In genomic region chr5:137345821-137346220, GRCm38 (mm10) we compare ENCODE assay signal across 9 mouse cellular contexts. TPM values are rescaled to one million over a fixed set of nuclear protein-coding genes. Genes with fewer than 3 reads are reported as not detected.
DNase-seq lines count a peak whose midpoint lies in the region; ATAC-seq and TF ChIP-seq lines count a peak whose summit lies in the region.
"Had no signal": no experiment of that assay in that cellular context is flagged by ENCODE, and none has a peak within 500 bp of the region (broad histone marks: within the 10 kb centered on the region; RNA-seq: fewer than 3 reads in every experiment).

No protein-coding gene starts in this region.

- H3K9ac ChIP-seq in CH12.LX (ENCODE audit: insufficient read depth, low read depth): no peak overlapping the region
- H3K9ac ChIP-seq in lung, embryonic 15.5 days: no peak overlapping the region
- H3K9ac ChIP-seq: embryonic facial prominence, embryonic 12.5 days; hindbrain, embryonic 14.5 days had no signal

- no peak overlapping the region for H3K4me3 ChIP-seq in CH12.LX (replicated peaks in 1 of 3; ENCODE audit: low read depth in 2 of 3, low read length in 2 of 3, poor library complexity in 1 of 3)
- no peak overlapping the region for H3K4me3 ChIP-seq in embryonic facial prominence, embryonic 10.5 days
- H3K4me3 ChIP-seq in lung, embryonic 15.5 days: no peak overlapping the region
- H3K4me3 ChIP-seq: embryonic facial prominence, embryonic 12.5 days had no signal

- WGBS in embryonic facial prominence, embryonic 10.5 days: 26% methylated on average over 9 of the region's 9 CpGs
- 7% methylated on average over 9 of the region's 9 CpGs for WGBS in lung, embryonic 15.5 days

- H3K9me3 ChIP-seq in CH12.LX (replicated peaks; ENCODE audit: low read length): peaks cover 6% of the 10 kb centered on the region
- H3K9me3 ChIP-seq in embryonic facial prominence, embryonic 10.5 days: no peaks in the 10 kb centered on the region
- H3K9me3 ChIP-seq in lung, embryonic 15.5 days: no peaks in the 10 kb centered on the region
- H3K9me3 ChIP-seq: embryonic facial prominence, embryonic 12.5 days had no signal

- no peaks in the 10 kb centered on the region for H3K36me3 ChIP-seq in CH12.LX (replicated peaks in 1 of 2; ENCODE audit: control insufficient read depth in 1 of 2, insufficient read depth in 1 of 2, low read length in 1 of 2)
- no peaks in the 10 kb centered on the region for H3K36me3 ChIP-seq in embryonic facial prominence, embryonic 10.5 days (replicated peaks)
- no peaks in the 10 kb centered on the region for H3K36me3 ChIP-seq in lung, embryonic 15.5 days
- H3K36me3 ChIP-seq: embryonic facial prominence, embryonic 12.5 days had no signal

- TF ChIP-seq RAD21 in CH12.LX (IDR thresholded peaks at IDR 0.05; ENCODE audit: low read depth, low read length): no peak

- TF ChIP-seq POLR2A in CH12.LX (IDR thresholded peaks at IDR 0.05; ENCODE audit: low read depth, low read length): no peak

- H3K4me2 ChIP-seq in CH12.LX (ENCODE audit: insufficient read depth, low read depth, poor library complexity, severe bottlenecking): peak overlapping the region; percentile 24; the same call in 1 of the 2 replicates
- peak overlapping the region; percentile 32 for H3K4me2 ChIP-seq in lung, embryonic 15.5 days
- H3K4me2 ChIP-seq: embryonic facial prominence, embryonic 12.5 days; hindbrain, embryonic 14.5 days had no signal

- no peak for TF ChIP-seq EP300 in CH12.LX (IDR thresholded peaks at IDR 0.05; ENCODE audit: low read length)

- H3K4me1 ChIP-seq in CH12.LX (ENCODE audit: control insufficient read depth in 1 of 2, insufficient read depth in 2 of 2): peaks cover 4 to 37% of the 10 kb centered on the region in 2 experiments; a peak in 2 of 4 replicates
- peaks cover 40% of the 10 kb centered on the region for H3K4me1 ChIP-seq in embryonic facial prominence, embryonic 10.5 days
- H3K4me1 ChIP-seq in lung, embryonic 15.5 days: peaks cover 63% of the 10 kb centered on the region

- peak; percentile 7 for DNase-seq in CH12.LX (ENCODE audit: extremely low read depth)
- DNase-seq in embryonic facial prominence, embryonic 10.5 days (ENCODE audit: low spot score): no peak
- DNase-seq in kidney, postnatal 14 days: peak; percentile 84
- no peak for DNase-seq in layer of hippocampus, postnatal 25 days (ENCODE audit: extremely low spot score in 1 of 2, low spot score in 1 of 2)
- DNase-seq in ovary, postnatal 10 days (ENCODE audit: low spot score): no peak
- DNase-seq in thymus, postnatal 25 days: no peak

- peaks cover 26% of the 10 kb centered on the region for H3K27me3 ChIP-seq in CH12.LX (replicated peaks)
- H3K27me3 ChIP-seq in embryonic facial prominence, embryonic 10.5 days (replicated peaks; ENCODE audit: low read depth, poor library complexity, severe bottlenecking): no peaks in the 10 kb centered on the region
- H3K27me3 ChIP-seq in lung, embryonic 15.5 days: no peaks in the 10 kb centered on the region
- H3K27me3 ChIP-seq: embryonic facial prominence, embryonic 12.5 days had no signal

- TF ChIP-seq CTCF in CH12.LX (conservative IDR thresholded peaks at IDR 0.05 in 1 of 2, IDR thresholded peaks at IDR 0.05 in 1 of 2; ENCODE audit: low read depth in 2 of 2, low read length in 2 of 2): no peak

- no peak overlapping the region for H3K27ac ChIP-seq in CH12.LX (ENCODE audit: insufficient read depth, low read depth)
- H3K27ac ChIP-seq in embryonic facial prominence, embryonic 10.5 days (replicated peaks): peak overlapping the region; percentile 19; the same call in 1 of the 2 replicates
- H3K27ac ChIP-seq in lung, embryonic 15.5 days: peak overlapping the region; percentile 99
- H3K27ac ChIP-seq: embryonic facial prominence, embryonic 12.5 days; hindbrain, embryonic 14.5 days had no signal

- dilution Hi-C loops in CH12.LX (cut with MboI; ENCODE audit: extremely low pct_ligation_motif_present, extremely low pct_unique_long_range_greater_than_20kb, low sequenced_read_pairs): no loop called here

- no peak for ATAC-seq in lung, embryonic 15.5 days (ENCODE audit: borderline replicate concordance, extremely low read depth, low FRiP score, low TSS enrichment)

- H3K79me2 ChIP-seq in CH12.LX (replicated peaks; ENCODE audit: control insufficient read depth, extremely low read depth, insufficient read depth, poor library complexity, severe bottlenecking): no peaks in the 10 kb centered on the region

- in situ Hi-C loops in CH12.LX (cut with MboI; ENCODE audit: low pct_ligation_motif_present, low pct_unique_long_range_greater_than_20kb, low sequenced_read_pairs): no loop called here

TF ChIP-seq in CH12.LX, 34 proteins besides CTCF, POLR2A, EP300 and RAD21:
- TF ChIP-seq MAZ (IDR thresholded peaks at IDR 0.05; ENCODE audit: low read depth, low read length) (no peak), TBP (conservative IDR thresholded peaks at IDR 0.05; ENCODE audit: low read depth, low read length) (no peak), JUN (IDR thresholded peaks at IDR 0.05; ENCODE audit: insufficient read depth, low read depth, low read length) (no peak), NELFE (IDR thresholded peaks at IDR 0.05; ENCODE audit: low read depth, low read length) (no peak), MAX (IDR thresholded peaks at IDR 0.05; ENCODE audit: low read length) (no peak), UBTF (IDR thresholded peaks at IDR 0.05; ENCODE audit: low read depth, low read length) (no peak), ZNF384 (IDR thresholded peaks at IDR 0.05; ENCODE audit: low read depth, low read length) (no peak), JUND (conservative IDR thresholded peaks at IDR 0.05; ENCODE audit: low read depth, low read length) (no peak), BHLHE40 (IDR thresholded peaks at IDR 0.05; ENCODE audit: low read depth, low read length) (no peak), USF1 (IDR thresholded peaks at IDR 0.05; ENCODE audit: low read depth, low read length) (no peak), SIN3A (IDR thresholded peaks at IDR 0.05; ENCODE audit: low read length) (no peak), MEF2A (IDR thresholded peaks at IDR 0.05; ENCODE audit: borderline replicate concordance, low read depth, low read length) (no peak), ELF1 (IDR thresholded peaks at IDR 0.05; ENCODE audit: low read depth, low read length) (no peak), POLR2AphosphoS2 (IDR thresholded peaks at IDR 0.05; ENCODE audit: low read depth, low read length) (no peak), PAX5 (IDR thresholded peaks at IDR 0.05; ENCODE audit: low read length) (no peak), CHD1 (IDR thresholded peaks at IDR 0.05; ENCODE audit: low read depth, low read length) (no peak), CHD2 (IDR thresholded peaks at IDR 0.05; ENCODE audit: low read length) (no peak), ZC3H11A (IDR thresholded peaks at IDR 0.05; ENCODE audit: low read depth, low read length) (no peak), MXI1 (IDR thresholded peaks at IDR 0.05; ENCODE audit: low read depth, low read length) (no peak)

RNA-seq across cellular contexts. Expression of gene Ephb4, which starts 4.1 kb away (rescaled TPM):
- total RNA-seq in CH12.LX (2012; rRNA removed): 1.6 and 2.2 TPM in 2 replicates
- total RNA-seq in CH12.LX (2014; rRNA removed): 0.41 and 0.56 TPM in 2 replicates
- polyA plus RNA-seq in CH12.LX (2012; ENCODE audit: insufficient read length, low read depth): 1.4 and 1.5 TPM in 2 replicates
- polyA plus RNA-seq in embryonic facial prominence, embryonic 10.5 days (2016; fragmentation: Nextera tagmentation; extraction: Ambion mirVana): 53.6 and 56.8 TPM in 2 replicates
- polyA plus RNA-seq in lung, embryonic 15.5 days (2015; fragmentation: Nextera tagmentation; extraction: Ambion mirVana): 57.5 and 58.9 TPM in 2 replicates
- 1 to 10 TPM; 5.1 to 6.3 TPM for total RNA-seq in layer of hippocampus, postnatal 25 days (2021)

RNA-seq across cellular contexts. Expression of gene Slc12a9, which starts 12.4 kb away (rescaled TPM):
- total RNA-seq in CH12.LX (2012; rRNA removed) (11.1 and 11.5 TPM in 2 replicates), CH12.LX (2014; rRNA removed) (2.8 and 3.0 TPM in 2 replicates)
- 7.9 and 8.2 TPM in 2 replicates for polyA plus RNA-seq in CH12.LX (2012; ENCODE audit: insufficient read length, low read depth)
- 12.6 and 13.4 TPM in 2 replicates for polyA plus RNA-seq in embryonic facial prominence, embryonic 10.5 days (2016; fragmentation: Nextera tagmentation; extraction: Ambion mirVana)
- polyA plus RNA-seq in lung, embryonic 15.5 days (2015; fragmentation: Nextera tagmentation; extraction: Ambion mirVana): 12.0 and 13.0 TPM in 2 replicates
- 10 to 100 TPM; 24.9 to 32.8 TPM for total RNA-seq in layer of hippocampus, postnatal 25 days (2021)

RNA-seq across cellular contexts. Expression of gene Trip6, which starts 31.6 kb away (rescaled TPM):
- 1.4 and 1.8 TPM in 2 replicates for total RNA-seq in CH12.LX (2012; rRNA removed)
- 0.81 and 0.86 TPM in 2 replicates for total RNA-seq in CH12.LX (2014; rRNA removed)
- 3.9 and 5.1 TPM in 2 replicates for polyA plus RNA-seq in CH12.LX (2012; ENCODE audit: insufficient read length, low read depth)
- 73.1 and 76.2 TPM in 2 replicates for polyA plus RNA-seq in embryonic facial prominence, embryonic 10.5 days (2016; fragmentation: Nextera tagmentation; extraction: Ambion mirVana)
- polyA plus RNA-seq in lung, embryonic 15.5 days (2015; fragmentation: Nextera tagmentation; extraction: Ambion mirVana): 95.9 and 96.3 TPM in 2 replicates
- total RNA-seq in layer of hippocampus, postnatal 25 days (2021): 1 to 10 TPM; 4.6 to 6.4 TPM

RNA-seq across cellular contexts. Expression of gene Srrt, which starts 38.3 kb away (rescaled TPM):
- 165 and 267 TPM in 2 replicates for total RNA-seq in CH12.LX (2012; rRNA removed)
- total RNA-seq in CH12.LX (2014; rRNA removed): 148 and 183 TPM in 2 replicates
- 493 and 576 TPM in 2 replicates for polyA plus RNA-seq in CH12.LX (2012; ENCODE audit: insufficient read length, low read depth)
- 191 and 214 TPM in 2 replicates for polyA plus RNA-seq in embryonic facial prominence, embryonic 10.5 days (2016; fragmentation: Nextera tagmentation; extraction: Ambion mirVana)
- 145 and 155 TPM in 2 replicates for polyA plus RNA-seq in lung, embryonic 15.5 days (2015; fragmentation: Nextera tagmentation; extraction: Ambion mirVana)
- total RNA-seq in layer of hippocampus, postnatal 25 days (2021): 100 to 1,000 TPM; 164 to 213 TPM

RNA-seq across cellular contexts. Expression of gene Ufsp1, which starts 51.4 kb away (rescaled TPM):
- total RNA-seq in CH12.LX (2012; rRNA removed) (2.9 and 4.1 TPM in 2 replicates), CH12.LX (2014; rRNA removed) (0.91 and 1.6 TPM in 2 replicates)
- polyA plus RNA-seq in CH12.LX (2012; ENCODE audit: insufficient read length, low read depth): 4.4 and 5.2 TPM in 2 replicates
- polyA plus RNA-seq in embryonic facial prominence, embryonic 10.5 days (2016; fragmentation: Nextera tagmentation; extraction: Ambion mirVana): 7.8 and 8.3 TPM in 2 replicates
- polyA plus RNA-seq in lung, embryonic 15.5 days (2015; fragmentation: Nextera tagmentation; extraction: Ambion mirVana): 5.3 and 5.8 TPM in 2 replicates
- 10 to 100 TPM; 14.3 to 16.0 TPM for total RNA-seq in layer of hippocampus, postnatal 25 days (2021)

Comparison
In these comparisons a context has a peak if more than half of its experiments do, and no peak if none do; other contexts are left out.
1. DNase-seq: peak in CH12.LX (single experiment) and kidney, postnatal 14 days (single experiment); none in embryonic facial prominence, embryonic 10.5 days (single experiment), layer of hippocampus, postnatal 25 days (0 of 2), ovary, postnatal 10 days (single experiment) and thymus, postnatal 25 days (single experiment).
2. RNA of gene Ephb4, which starts 4.1 kb away (polyA plus RNA-seq): 57.5 to 58.9 TPM in lung, embryonic 15.5 days and 53.6 to 56.8 TPM in embryonic facial prominence, embryonic 10.5 days; 1.4 to 1.5 TPM in CH12.LX; every median in the first group is over 10 times any median in the second.
3. RNA of gene Trip6, which starts 31.6 kb away (polyA plus RNA-seq): 95.9 to 96.3 TPM in lung, embryonic 15.5 days and 73.1 to 76.2 TPM in embryonic facial prominence, embryonic 10.5 days; 3.9 to 5.1 TPM in CH12.LX; every median in the first group is over 10 times any median in the second.